Mouse (Mus musculus): Measurements from ENCODE around the gene Gm4216.
"Not testable (repeated sequence)": the region's sequence is repeated elsewhere in the genome, so short reads cannot be mapped to it uniquely, and the experiment has no call there.

Gene Gm4216

DNA sequence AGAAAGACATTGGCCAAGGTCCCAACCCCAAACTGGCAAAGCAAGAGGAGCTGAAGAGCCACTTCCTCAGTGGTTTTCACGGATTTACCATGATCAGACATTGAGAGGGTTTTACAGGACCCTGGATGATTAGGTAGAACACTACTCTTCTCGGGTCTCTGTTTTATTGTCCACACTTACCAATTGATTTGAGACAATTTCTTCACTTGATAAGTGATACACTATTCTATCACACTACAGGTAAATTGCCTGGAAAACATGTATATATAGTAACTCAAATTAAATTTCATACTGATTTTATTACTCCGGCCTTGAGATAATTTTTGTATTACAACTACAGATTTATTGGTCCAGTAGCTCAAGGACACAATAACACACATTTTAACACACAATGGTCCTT, at the start of gene Gm4216:
Gm4216 (minus strand) TSS at position 101 of the 400 bp plus-strand sequence.
- ATAC-seq (ENCODE audit: insufficient number of reproducible peaks, low FRiP score, low TSS enrichment) = not testable (repeated sequence)

DNA sequence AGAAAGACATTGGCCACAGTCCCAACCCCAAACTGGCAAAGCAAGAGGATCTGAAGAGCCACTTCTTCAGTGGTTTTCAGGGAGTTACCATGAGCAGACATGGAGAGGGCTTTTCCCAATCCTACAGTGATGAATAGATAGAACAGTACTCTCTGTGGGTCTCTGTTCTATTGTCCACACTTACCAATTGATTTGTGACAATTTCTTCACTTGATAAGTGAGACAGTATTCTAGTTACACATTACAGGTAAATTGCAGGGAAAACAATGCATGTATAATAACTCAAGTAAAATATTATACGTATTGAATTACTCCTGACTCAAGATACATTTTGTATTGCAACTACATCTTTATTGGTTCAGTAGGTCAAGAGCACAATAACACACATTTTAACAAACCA, 47.6 kb upstream of the Gm4216 start, which contains the start of gene Gm8720:
Gm8720 (minus strand) TSS at position 101 of the 400 bp plus-strand sequence.
- not testable (repeated sequence) for ATAC-seq (ENCODE audit: insufficient number of reproducible peaks, low FRiP score, low TSS enrichment)

DNA sequence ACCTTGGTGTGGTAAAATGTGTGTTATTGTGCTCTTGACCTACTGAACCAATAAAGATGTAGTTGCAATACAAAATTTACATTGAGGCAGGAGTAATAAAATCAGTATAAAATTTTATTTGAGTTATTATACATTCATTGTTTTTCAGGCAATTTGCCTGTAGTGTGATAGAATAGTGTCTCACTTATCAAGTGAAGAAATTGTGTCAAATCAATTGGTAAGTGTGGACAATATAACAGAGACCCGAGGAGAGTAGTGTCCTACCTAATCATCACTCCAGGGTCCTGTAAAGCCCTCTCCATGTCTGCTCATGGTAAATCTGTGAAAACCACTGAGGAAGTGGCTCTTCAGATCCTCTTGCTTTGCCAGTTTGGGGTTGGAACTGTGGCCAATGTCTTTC, 35.5 kb upstream of the Gm4216 start, which contains the start of gene Vmn1r163:
Vmn1r163 (plus strand) TSS at position 301 of the 400 bp plus-strand sequence.
- not testable (repeated sequence) for ATAC-seq (ENCODE audit: insufficient number of reproducible peaks, low FRiP score, low TSS enrichment)

DNA sequence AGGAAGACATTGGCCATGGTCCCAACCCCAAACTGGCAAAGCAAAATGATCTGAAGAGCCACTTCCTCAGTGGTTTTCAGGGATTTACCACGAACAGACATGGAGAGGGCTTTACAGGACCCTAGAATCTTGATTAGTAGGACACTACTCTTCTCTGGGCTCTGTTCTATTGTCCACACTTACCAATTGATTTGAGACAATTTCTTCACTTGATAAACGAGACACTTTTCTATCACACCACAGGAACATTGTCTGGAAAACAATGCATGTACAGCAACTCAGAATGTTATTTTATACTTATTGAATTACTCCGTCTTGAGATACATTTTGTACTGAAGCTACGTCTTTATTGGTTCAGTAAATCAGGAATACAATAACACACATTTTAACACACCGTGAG, 35.1 kb downstream of the Gm4216 start, which contains the start of gene Gm4214:
Gm4214 (minus strand) TSS at position 101 of the 400 bp plus-strand sequence.
- ATAC-seq (ENCODE audit: insufficient number of reproducible peaks, low FRiP score, low TSS enrichment) = not testable (repeated sequence)
